ENCODE assay signal across 8 mouse cellular contexts in the genomic region with DNA sequence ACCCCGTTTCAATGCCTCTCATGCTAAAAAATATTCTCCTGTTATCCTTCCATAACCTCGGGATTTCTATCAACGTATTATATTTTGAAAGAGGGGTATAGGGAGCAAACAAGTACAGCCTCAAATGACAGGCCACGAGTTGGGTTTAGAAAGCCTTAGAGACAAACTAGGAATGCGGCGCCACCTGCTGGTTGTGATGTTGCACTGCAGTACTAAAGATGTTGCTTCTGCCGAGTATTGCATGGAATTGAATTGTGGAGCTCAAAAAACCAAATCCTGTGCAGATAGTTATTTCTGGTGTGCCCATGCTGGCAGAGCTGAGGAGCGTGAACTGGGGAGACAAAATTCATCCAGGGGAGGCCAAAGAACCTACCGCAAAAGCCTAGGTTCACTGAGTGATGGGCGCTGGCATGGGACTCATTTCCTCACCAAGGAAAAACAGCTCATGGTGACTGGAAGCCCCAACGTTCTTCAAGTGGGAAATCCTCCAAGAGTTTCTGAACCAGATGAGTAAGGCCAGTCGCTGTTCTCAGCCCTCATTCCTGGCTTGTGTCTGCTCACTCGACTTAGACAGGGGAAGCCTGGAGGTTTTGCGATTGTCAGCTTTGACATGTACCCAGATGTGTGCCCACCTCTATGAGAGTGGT. TPM values are rescaled to one million over a fixed set of nuclear protein-coding genes. Genes with fewer than 3 reads are reported as not detected.
DNase-seq lines count a peak whose midpoint lies in the region; ATAC-seq and TF ChIP-seq lines count a peak whose summit lies in the region.

No protein-coding gene starts in this region.

- 25% methylated on average over 14 of the region's 14 CpGs for WGBS in hindbrain, embryonic 10.5 days
- 23% methylated on average over 14 of the region's 14 CpGs for WGBS in hindbrain, embryonic 12.5 days
- 14% methylated on average over 14 of the region's 14 CpGs for WGBS in cerebellum, adult 2 months
- 22% methylated on average over 14 of the region's 14 CpGs for WGBS in forebrain, postnatal 0 days
- WGBS in hindbrain, embryonic 11.5 days, result 25% methylated on average over 14 of the region's 14 CpGs
- 25% methylated on average over 14 of the region's 14 CpGs for WGBS in midbrain, embryonic 14.5 days
- WGBS in small intestine, adult 2 months, result 23% methylated on average over 14 of the region's 14 CpGs

- no peaks in the 10 kb centered on the region for H3K9me3 ChIP-seq in hindbrain, embryonic 10.5 days
- no peaks in the 10 kb centered on the region for H3K9me3 ChIP-seq in hindbrain, embryonic 12.5 days (replicated peaks)
- no peaks in the 10 kb centered on the region for H3K9me3 ChIP-seq in forebrain, postnatal 0 days (ENCODE audit: low read length)
- H3K9me3 ChIP-seq in hindbrain, embryonic 11.5 days (ENCODE audit: control insufficient read depth, low read length), result no peaks in the 10 kb centered on the region
- H3K9me3 ChIP-seq in midbrain, embryonic 14.5 days (ENCODE audit: control insufficient read depth, low read length), result no peaks in the 10 kb centered on the region

- TF ChIP-seq POLR2A in cerebellum, adult 2 months (IDR thresholded peaks at IDR 0.05; ENCODE audit: borderline replicate concordance, insufficient read depth, low read length), result no peak
- TF ChIP-seq POLR2A in small intestine, adult 2 months (IDR thresholded peaks at IDR 0.05; ENCODE audit: low read depth, low read length), result no peak

- peak; percentile 89 for TF ChIP-seq CTCF in cerebellum, adult 2 months (IDR thresholded peaks at IDR 0.05; ENCODE audit: borderline replicate concordance, insufficient read depth, low read depth, low read length)
- peak; percentile 97 for TF ChIP-seq CTCF in forebrain, postnatal 0 days (IDR thresholded peaks at IDR 0.05; ENCODE audit: low read depth)
- peak; percentile 97 for TF ChIP-seq CTCF in left cerebral cortex, adult 2 months (IDR thresholded peaks at IDR 0.05)
- TF ChIP-seq CTCF in small intestine, adult 2 months (IDR thresholded peaks at IDR 0.05; ENCODE audit: extremely low read depth, insufficient read length, insufficient replicate concordance, low read depth, low read length), result peak; percentile 64; the same call in 1 of the 2 replicates

- ATAC-seq in hindbrain, embryonic 12.5 days (ENCODE audit: low FRiP score), result no peak
- ATAC-seq in forebrain, postnatal 0 days, result peak; percentile 81
- no peak for ATAC-seq in hindbrain, embryonic 11.5 days (ENCODE audit: low FRiP score)
- ATAC-seq in midbrain, embryonic 14.5 days (ENCODE audit: low FRiP score, low TSS enrichment), result peak; percentile 24; the same call in 1 of the 2 replicates

- peak; percentile 71 for DNase-seq in hindbrain, embryonic 10.5 days (ENCODE audit: low spot score)
- peak; percentile 58 to 75 for DNase-seq in cerebellum, adult 2 months
- peak; percentile 92 for DNase-seq in forebrain, postnatal 0 days
- DNase-seq in hindbrain, embryonic 11.5 days (ENCODE audit: low spot score), result peak; percentile 88
- DNase-seq in left cerebral cortex, adult 2 months (ENCODE audit: extremely low spot score in 1 of 2, low spot score in 2 of 2), result peak; percentile 71 to 78
- DNase-seq in midbrain, embryonic 14.5 days, result peak; percentile 92

- H3K4me3 ChIP-seq in hindbrain, embryonic 10.5 days, result no peak overlapping the region
- H3K4me3 ChIP-seq in hindbrain, embryonic 12.5 days, result no peak overlapping the region
- H3K4me3 ChIP-seq in cerebellum, adult 2 months (replicated peaks; ENCODE audit: insufficient read depth, low read depth, low read length), result no peak overlapping the region
- no peak overlapping the region for H3K4me3 ChIP-seq in forebrain, postnatal 0 days (ENCODE audit: low read depth, low read length)
- no peak overlapping the region for H3K4me3 ChIP-seq in hindbrain, embryonic 11.5 days (ENCODE audit: low read depth, low read length)
- H3K4me3 ChIP-seq in left cerebral cortex, adult 2 months, result no peak overlapping the region
- H3K4me3 ChIP-seq in midbrain, embryonic 14.5 days (replicated peaks; ENCODE audit: low read depth, low read length), result no peak overlapping the region
- no peak overlapping the region for H3K4me3 ChIP-seq in small intestine, adult 2 months (ENCODE audit: low read depth, low read length)

- H3K27ac ChIP-seq in hindbrain, embryonic 10.5 days, result no peak overlapping the region
- no peak overlapping the region for H3K27ac ChIP-seq in hindbrain, embryonic 12.5 days
- no peak overlapping the region for H3K27ac ChIP-seq in cerebellum, adult 2 months (ENCODE audit: insufficient read depth, low read length)
- no peak overlapping the region for H3K27ac ChIP-seq in forebrain, postnatal 0 days (ENCODE audit: low read depth, low read length)
- no peak overlapping the region for H3K27ac ChIP-seq in hindbrain, embryonic 11.5 days (ENCODE audit: low read depth, low read length)
- no peak overlapping the region for H3K27ac ChIP-seq in left cerebral cortex, adult 2 months
- H3K27ac ChIP-seq in midbrain, embryonic 14.5 days (replicated peaks; ENCODE audit: low read depth, low read length), result no peak overlapping the region
- H3K27ac ChIP-seq in small intestine, adult 2 months (ENCODE audit: insufficient read depth, low read depth, low read length), result no peak overlapping the region

- H3K9ac ChIP-seq in hindbrain, embryonic 12.5 days, result no peak overlapping the region
- H3K9ac ChIP-seq in forebrain, postnatal 0 days, result no peak overlapping the region
- H3K9ac ChIP-seq in hindbrain, embryonic 11.5 days (ENCODE audit: low read depth, low read length), result no peak overlapping the region
- H3K9ac ChIP-seq in midbrain, embryonic 14.5 days (replicated peaks; ENCODE audit: low read length), result no peak overlapping the region

- no peaks in the 10 kb centered on the region for H3K27me3 ChIP-seq in hindbrain, embryonic 10.5 days (ENCODE audit: insufficient read depth, poor library complexity, severe bottlenecking)
- no peaks in the 10 kb centered on the region for H3K27me3 ChIP-seq in hindbrain, embryonic 12.5 days
- H3K27me3 ChIP-seq in cerebellum, adult 2 months (ENCODE audit: control insufficient read depth, insufficient read depth, low read length), result no peaks in the 10 kb centered on the region
- no peaks in the 10 kb centered on the region for H3K27me3 ChIP-seq in forebrain, postnatal 0 days (ENCODE audit: insufficient read depth, low read length)
- no peaks in the 10 kb centered on the region for H3K27me3 ChIP-seq in hindbrain, embryonic 11.5 days (ENCODE audit: control insufficient read depth, insufficient read depth, low read length)
- H3K27me3 ChIP-seq in midbrain, embryonic 14.5 days (ENCODE audit: control insufficient read depth, insufficient read depth, low read length), result no peaks in the 10 kb centered on the region
- no peaks in the 10 kb centered on the region for H3K27me3 ChIP-seq in small intestine, adult 2 months (ENCODE audit: control insufficient read depth, insufficient read depth, low read length)

- intact Hi-C loops in left cerebral cortex, adult 2 months (cut with DNase I), result loop anchor here (1.0 to 10.0 kb wide), 4 partner anchors 160 to 1033 kb away; no protein-coding TSS in a partner anchor

- H3K36me3 ChIP-seq in hindbrain, embryonic 10.5 days, result no peaks in the 10 kb centered on the region
- no peaks in the 10 kb centered on the region for H3K36me3 ChIP-seq in hindbrain, embryonic 12.5 days
- H3K36me3 ChIP-seq in forebrain, postnatal 0 days (ENCODE audit: insufficient read depth), result no peaks in the 10 kb centered on the region
- H3K36me3 ChIP-seq in hindbrain, embryonic 11.5 days (ENCODE audit: control insufficient read depth, insufficient read depth, low read length), result no peaks in the 10 kb centered on the region
- no peaks in the 10 kb centered on the region for H3K36me3 ChIP-seq in midbrain, embryonic 14.5 days (ENCODE audit: control insufficient read depth, insufficient read depth, low read length)
- no peaks in the 10 kb centered on the region for H3K36me3 ChIP-seq in small intestine, adult 2 months (ENCODE audit: control insufficient read depth, insufficient read depth, low read length)

- H3K4me2 ChIP-seq in hindbrain, embryonic 12.5 days (replicated peaks), result no peak overlapping the region
- no peak overlapping the region for H3K4me2 ChIP-seq in forebrain, postnatal 0 days (ENCODE audit: low read depth)
- no peak overlapping the region for H3K4me2 ChIP-seq in hindbrain, embryonic 11.5 days (replicated peaks; ENCODE audit: low read depth, low read length)
- H3K4me2 ChIP-seq in midbrain, embryonic 14.5 days (ENCODE audit: low read length), result no peak overlapping the region

- no peaks in the 10 kb centered on the region for H3K4me1 ChIP-seq in hindbrain, embryonic 10.5 days (replicated peaks)
- no peaks in the 10 kb centered on the region for H3K4me1 ChIP-seq in hindbrain, embryonic 12.5 days
- H3K4me1 ChIP-seq in cerebellum, adult 2 months (ENCODE audit: control insufficient read depth, insufficient read depth, low read length), result no peaks in the 10 kb centered on the region
- H3K4me1 ChIP-seq in forebrain, postnatal 0 days (ENCODE audit: insufficient read depth), result no peaks in the 10 kb centered on the region
- no peaks in the 10 kb centered on the region for H3K4me1 ChIP-seq in hindbrain, embryonic 11.5 days (replicated peaks; ENCODE audit: control insufficient read depth, insufficient read depth, low read length)
- H3K4me1 ChIP-seq in midbrain, embryonic 14.5 days (ENCODE audit: control insufficient read depth, insufficient read depth, low read length), result no peaks in the 10 kb centered on the region
- H3K4me1 ChIP-seq in small intestine, adult 2 months (ENCODE audit: control insufficient read depth, insufficient read depth, insufficient read length, low read length), result 0 out of 2 replicates have a peak, but pooled peaks cover 3% of the 10 kb centered on the region

RNA-seq across cellular contexts. Expression of a gene that starts 11.2 kb away (rescaled TPM):
- polyA plus RNA-seq in hindbrain, embryonic 10.5 days (2016; fragmentation: Nextera tagmentation; extraction: Ambion mirVana), result 1.7 and 2.7 TPM in 2 replicates
- 1.1 and 1.4 TPM in 2 replicates for polyA plus RNA-seq in hindbrain, embryonic 12.5 days (2016; fragmentation: Nextera tagmentation; extraction: Ambion mirVana)
- 1.6 and 1.7 TPM in 2 replicates for polyA plus RNA-seq in cerebellum, adult 2 months (2012; rRNA removed)
- total RNA-seq in forebrain, postnatal 0 days (2014; rRNA removed), result 1.2 TPM in 2 replicates
- polyA plus RNA-seq in forebrain, postnatal 0 days (2015; fragmentation: Nextera tagmentation; extraction: Ambion mirVana), result 0.42 and 0.53 TPM in 2 replicates
- polyA plus RNA-seq in hindbrain, embryonic 11.5 days (2014; fragmentation: Nextera tagmentation; extraction: Ambion mirVana), result 0.76 and 0.82 TPM in 2 replicates
- 10 to 100 TPM; 17.0 to 19.0 TPM for total RNA-seq in left cerebral cortex, adult 2 months (2021)
- polyA plus RNA-seq in midbrain, embryonic 14.5 days (2014; fragmentation: Nextera tagmentation; extraction: Ambion mirVana), result 0.14 and 0.30 TPM in 2 replicates
- 0.05 TPM in 1 of 2 replicates, not detected in the other for polyA plus RNA-seq in small intestine, adult 2 months (2012; rRNA removed)

RNA-seq across cellular contexts. Expression of a gene that starts 41.3 kb away (rescaled TPM):
- 21.4 and 29.5 TPM in 2 replicates for polyA plus RNA-seq in hindbrain, embryonic 10.5 days (2016; fragmentation: Nextera tagmentation; extraction: Ambion mirVana)
- polyA plus RNA-seq in hindbrain, embryonic 12.5 days (2016; fragmentation: Nextera tagmentation; extraction: Ambion mirVana), result 14.7 and 14.9 TPM in 2 replicates
- polyA plus RNA-seq in cerebellum, adult 2 months (2012; rRNA removed), result 3.2 and 3.5 TPM in 2 replicates
- 2.8 TPM in 2 replicates for total RNA-seq in forebrain, postnatal 0 days (2014; rRNA removed)
- polyA plus RNA-seq in forebrain, postnatal 0 days (2015; fragmentation: Nextera tagmentation; extraction: Ambion mirVana), result 8.6 and 9.3 TPM in 2 replicates
- 19.4 and 22.5 TPM in 2 replicates for polyA plus RNA-seq in hindbrain, embryonic 11.5 days (2014; fragmentation: Nextera tagmentation; extraction: Ambion mirVana)
- 1 to 10 TPM; 5.5 to 5.8 TPM for total RNA-seq in left cerebral cortex, adult 2 months (2021)
- 6.8 and 8.3 TPM in 2 replicates for polyA plus RNA-seq in midbrain, embryonic 14.5 days (2014; fragmentation: Nextera tagmentation; extraction: Ambion mirVana)
- polyA plus RNA-seq in small intestine, adult 2 months (2012; rRNA removed), result 0.56 and 2.0 TPM in 2 replicates

Comparison
In these comparisons a context has a peak if more than half of its experiments do, and no peak if none do; other contexts are left out.
1. ATAC-seq: peak in forebrain, postnatal 0 days (single experiment) and midbrain, embryonic 14.5 days (single experiment); none in hindbrain, embryonic 12.5 days (single experiment) and hindbrain, embryonic 11.5 days (single experiment).
2. Peak in every context shown above with its lines, with median percentiles within 50 percentile points of each other: DNase-seq and CTCF ChIP-seq.